In the genomic region with DNA sequence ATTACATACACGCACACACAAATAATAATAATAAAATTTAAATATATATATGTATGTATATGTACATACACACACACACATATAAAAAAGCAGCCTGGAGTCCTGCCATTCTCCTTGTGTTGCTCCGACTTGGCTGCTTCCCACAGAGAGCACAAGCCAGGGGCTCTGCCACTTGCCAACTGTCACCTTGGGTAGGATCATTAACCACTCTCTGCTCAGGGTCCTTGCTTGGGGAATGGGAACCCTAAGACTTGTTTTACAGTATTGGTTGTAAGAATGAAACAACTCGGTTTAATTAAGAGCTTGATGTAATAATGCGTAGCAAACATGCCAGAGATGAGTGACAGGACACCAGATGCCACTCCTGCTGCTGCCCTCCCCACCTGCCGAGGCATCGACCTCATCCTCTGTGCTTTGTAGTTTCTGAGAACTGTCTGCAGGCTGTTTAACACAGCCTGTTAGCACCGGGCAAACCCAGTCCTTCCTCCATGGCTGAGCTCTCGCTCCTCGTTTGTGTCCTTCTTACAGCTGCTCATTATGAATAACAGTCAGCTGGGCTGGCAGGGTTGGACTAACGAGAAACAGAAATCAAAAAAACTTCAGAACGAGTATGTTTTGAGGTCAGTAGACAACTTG, we compare ENCODE assay signal across 8 mouse cellular contexts. TPM values are rescaled to one million over a fixed set of nuclear protein-coding genes. Genes with fewer than 3 reads are reported as not detected.
DNase-seq lines count a peak whose midpoint lies in the region; ATAC-seq and TF ChIP-seq lines count a peak whose summit lies in the region.

No protein-coding gene starts in this region.

- DNase-seq in gastrocnemius, adult 2 months, result no peak
- no peak for DNase-seq in gastrocnemius, postnatal 4 days (ENCODE audit: low spot score in 2 of 2)
- DNase-seq in lung, postnatal 4 days, result no peak
- DNase-seq in thymus, adult 2 months, result peak; percentile 60
- no peak for DNase-seq in embryo, embryonic 10 days (ENCODE audit: low spot score)
- no peak for DNase-seq in adrenal gland, adult 8-10 months

- peaks cover 13% of the 10 kb centered on the region for H3K36me3 ChIP-seq in lung, embryonic 15.5 days
- peaks cover 9% of the 10 kb centered on the region; the same call in 1 of the 2 replicates for H3K36me3 ChIP-seq in forebrain, embryonic 16.5 days (ENCODE audit: control insufficient read depth, insufficient read depth)
- no peaks in the 10 kb centered on the region for H3K36me3 ChIP-seq in thymus, adult 2 months (ENCODE audit: control insufficient read depth, insufficient read depth, low read length)

- H3K4me1 ChIP-seq in lung, embryonic 15.5 days, result peaks cover 93% of the 10 kb centered on the region
- peaks cover 31% of the 10 kb centered on the region for H3K4me1 ChIP-seq in forebrain, embryonic 16.5 days (replicated peaks; ENCODE audit: control insufficient read depth, insufficient read depth, low read length)
- H3K4me1 ChIP-seq in thymus, adult 2 months (replicated peaks; ENCODE audit: control insufficient read depth, insufficient read depth, low read length), result peaks cover 63% of the 10 kb centered on the region

- peak overlapping the region; percentile 29 for H3K4me3 ChIP-seq in gastrocnemius, adult 2 months
- H3K4me3 ChIP-seq in lung, embryonic 15.5 days, result no peak overlapping the region
- no peak overlapping the region for H3K4me3 ChIP-seq in forebrain, embryonic 16.5 days (replicated peaks; ENCODE audit: low read length)
- H3K4me3 ChIP-seq in thymus, adult 2 months (ENCODE audit: control insufficient read depth, insufficient read depth, low read length), result no peak overlapping the region

- WGBS in lung, embryonic 15.5 days, result 62% methylated on average over 11 of the region's 11 CpGs
- WGBS in forebrain, embryonic 16.5 days, result 26% methylated on average over 11 of the region's 11 CpGs
- WGBS in thymus, adult 2 months, result 20% methylated on average over 11 of the region's 11 CpGs

- intact Hi-C loops in gastrocnemius, adult 2 months (cut with DNase I), result no loop called here

- H3K9me3 ChIP-seq in lung, embryonic 15.5 days, result no peaks in the 10 kb centered on the region
- H3K9me3 ChIP-seq in forebrain, embryonic 16.5 days (ENCODE audit: control insufficient read depth, low read length), result no peaks in the 10 kb centered on the region

- no peak for ATAC-seq in lung, embryonic 15.5 days (ENCODE audit: borderline replicate concordance, extremely low read depth, low FRiP score, low TSS enrichment)
- ATAC-seq in forebrain, embryonic 16.5 days, result peak; percentile 78

- no peak for TF ChIP-seq CTCF in gastrocnemius, adult 2 months (IDR thresholded peaks at IDR 0.05)
- TF ChIP-seq CTCF in thymus, adult 2 months (IDR thresholded peaks at IDR 0.05; ENCODE audit: borderline replicate concordance, control insufficient read depth, extremely low read depth, insufficient read depth, low read length, poor library complexity), result 0 out of 2 replicates have a peak, but pooled peaks have one; percentile 13

- H3K27ac ChIP-seq in gastrocnemius, adult 2 months, result peak overlapping the region; percentile 94
- H3K27ac ChIP-seq in lung, embryonic 15.5 days, result peak overlapping the region; percentile 71
- peak overlapping the region; percentile 5 for H3K27ac ChIP-seq in forebrain, embryonic 16.5 days (ENCODE audit: low read length)
- H3K27ac ChIP-seq in thymus, adult 2 months (ENCODE audit: control insufficient read depth, insufficient read depth, low read length), result peak overlapping the region; percentile 96

- TF ChIP-seq POLR2A in thymus, adult 2 months (IDR thresholded peaks at IDR 0.05; ENCODE audit: control insufficient read depth, extremely low read depth, insufficient read depth, low read length, poor library complexity), result no peak

- no peak overlapping the region for H3K9ac ChIP-seq in lung, embryonic 15.5 days
- no peak overlapping the region for H3K9ac ChIP-seq in forebrain, embryonic 16.5 days (replicated peaks; ENCODE audit: low read depth, low read length)

- no peak overlapping the region for H3K4me2 ChIP-seq in lung, embryonic 15.5 days
- H3K4me2 ChIP-seq in forebrain, embryonic 16.5 days (ENCODE audit: low read length), result no peak overlapping the region

- H3K27me3 ChIP-seq in lung, embryonic 15.5 days, result no peaks in the 10 kb centered on the region
- H3K27me3 ChIP-seq in forebrain, embryonic 16.5 days (replicated peaks; ENCODE audit: control insufficient read depth, insufficient read depth, low read length), result no peaks in the 10 kb centered on the region
- no peaks in the 10 kb centered on the region for H3K27me3 ChIP-seq in thymus, adult 2 months (ENCODE audit: control insufficient read depth, insufficient read depth, low read length)

RNA-seq across cellular contexts. Expression of a gene that starts 9.5 kb away (rescaled TPM):
- total RNA-seq in gastrocnemius, adult 2 months (2021), result 10 to 100 TPM; 24.9 to 25.3 TPM
- total RNA-seq in gastrocnemius, postnatal 4 days (2021), result 10 to 100 TPM; 83.0 to 96.6 TPM
- polyA plus RNA-seq in lung, embryonic 15.5 days (2015; fragmentation: Nextera tagmentation; extraction: Ambion mirVana), result 51.4 and 53.3 TPM in 2 replicates
- polyA plus RNA-seq in forebrain, embryonic 16.5 days (2015; fragmentation: Nextera tagmentation; extraction: Ambion mirVana), result 83.2 and 84.4 TPM in 2 replicates
- 237 and 294 TPM in 2 replicates for polyA plus RNA-seq in thymus, adult 2 months (2012; rRNA removed)
- total RNA-seq in adrenal gland, adult 8-10 months (2022), result 10 to 100 TPM; 57.8 to 92.9 (median 81.0) TPM

Comparison
In these comparisons a context has a peak if more than half of its experiments do, and no peak if none do; other contexts are left out.
1. H3K27ac ChIP-seq: peak in every context shown above with its lines; median percentile 96 in thymus, adult 2 months; 94 in gastrocnemius, adult 2 months; 71 in lung, embryonic 15.5 days; 5 in forebrain, embryonic 16.5 days.